Mouse (Mus musculus): ENCODE results near the gene Derl3.
A peak's percentile ranks its signal among the peaks of the same experiment; 100 is the strongest.

Gene Derl3

GRCm38 (mm10) chr10:75913013-75913589 is 19.9 kb downstream of the Derl3 start:
- DNase-seq (ENCODE audit: low spot score in 2 of 2) = no peak

GRCm38 (mm10) chr10:75915557-75915956 is 22.3 kb downstream of the Derl3 start:
- no peak for DNase-seq (ENCODE audit: low spot score in 2 of 2)

- no peak for DNase-seq (ENCODE audit: low spot score in 2 of 2)
These were observed 23.6 kb downstream of the Derl3 start for GRCm38 (mm10) chr10:75916840-75917239.

- no peak for DNase-seq (ENCODE audit: low spot score in 2 of 2)
These were observed 25.8 kb downstream of the Derl3 start for GRCm38 (mm10) chr10:75919026-75919425.

GRCm38 (mm10) chr10:75921026-75921725 is 28.0 kb downstream of the Derl3 start, which contains the start of gene Smarcb1:
TSS of gene Smarcb1 (minus strand) at chr10:75921617.
- DNase-seq (ENCODE audit: low spot score in 2 of 2) = peak; percentile 94

- DNase-seq (ENCODE audit: low spot score in 2 of 2) = no peak
These were observed 28.7 kb downstream of the Derl3 start for GRCm38 (mm10) chr10:75921726-75922560.

GRCm38 (mm10) chr10:75924324-75924723 is 31.1 kb downstream of the Derl3 start:
- no peak for DNase-seq (ENCODE audit: low spot score in 2 of 2)

GRCm38 (mm10) chr10:75926396-75926795 is 33.2 kb downstream of the Derl3 start:
- no peak for DNase-seq (ENCODE audit: low spot score in 2 of 2)

- DNase-seq (ENCODE audit: low spot score in 2 of 2) = no peak
These were observed 37.1 kb downstream of the Derl3 start for GRCm38 (mm10) chr10:75930304-75930703.

- DNase-seq (ENCODE audit: low spot score in 2 of 2) = no peak
These were observed 38.1 kb downstream of the Derl3 start for GRCm38 (mm10) chr10:75931311-75931710.

- peak in 1 of 2 experiments; percentile 48 for DNase-seq (ENCODE audit: low spot score in 2 of 2)
These were observed 39.0 kb downstream of the Derl3 start for GRCm38 (mm10) chr10:75932081-75932678.

- no peak for DNase-seq (ENCODE audit: low spot score in 2 of 2)
These were observed 39.7 kb downstream of the Derl3 start, which contains the start of gene Chchd10 for GRCm38 (mm10) chr10:75932891-75933290. TSS of gene Chchd10 (plus strand) at chr10:75933130.

GRCm38 (mm10) chr10:75934991-75935390 is 41.8 kb downstream of the Derl3 start:
- no peak for DNase-seq (ENCODE audit: low spot score in 2 of 2)

GRCm38 (mm10) chr10:75935680-75936541 is 42.7 kb downstream of the Derl3 start, which contains the start of gene Mmp11:
TSS of gene Mmp11 (minus strand) at chr10:75936496.
- peak in 1 of 2 experiments; percentile 72 for DNase-seq (ENCODE audit: low spot score in 2 of 2)

- no peak for DNase-seq (ENCODE audit: low spot score in 2 of 2)
These were observed 43.9 kb downstream of the Derl3 start for GRCm38 (mm10) chr10:75936909-75937667.

GRCm38 (mm10) chr10:75937851-75938643 is 44.8 kb downstream of the Derl3 start:
- no peak for DNase-seq (ENCODE audit: low spot score in 2 of 2)

- no peak for DNase-seq (ENCODE audit: low spot score in 2 of 2)
These were observed 46.4 kb downstream of the Derl3 start for GRCm38 (mm10) chr10:75939481-75940234.

- DNase-seq (ENCODE audit: low spot score in 2 of 2) = no peak
These were observed 47.3 kb downstream of the Derl3 start, which contains the start of gene Gm867 for GRCm38 (mm10) chr10:75940520-75940919. TSS of gene Gm867 (minus strand) at chr10:75940672.
